18 mouse cellular contexts compared by ENCODE assay signal in the genomic region with DNA sequence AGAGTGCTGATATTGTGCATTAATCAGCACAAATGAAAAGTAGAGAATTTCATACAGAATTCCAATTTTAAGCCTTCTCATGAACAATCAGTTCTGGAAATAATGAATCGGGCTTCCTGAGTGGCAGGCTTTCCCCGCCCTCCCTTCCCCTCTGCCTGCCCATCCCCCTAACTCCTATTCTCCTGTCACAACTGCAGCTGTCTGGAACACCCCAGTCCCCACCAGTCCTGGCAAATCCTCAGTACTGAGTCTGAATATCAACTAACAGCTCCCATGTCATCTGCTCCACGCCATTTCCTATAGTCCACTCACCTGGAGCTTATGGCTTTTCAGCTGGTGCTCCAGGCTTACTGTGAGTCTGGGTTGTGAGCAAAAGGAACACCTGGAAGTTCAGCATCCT.
DNase-seq lines count a peak whose midpoint lies in the region; ATAC-seq and TF ChIP-seq lines count a peak whose summit lies in the region.
"Had no signal": no experiment of that assay in that cellular context is flagged by ENCODE, and none has a peak within 500 bp of the region (broad histone marks: within the 10 kb centered on the region; RNA-seq: fewer than 3 reads in every experiment).

No protein-coding gene starts in this region.

- H3K9me3 ChIP-seq in forebrain, embryonic 12.5 days = no peaks in the 10 kb centered on the region
- H3K9me3 ChIP-seq in forebrain, embryonic 11.5 days (ENCODE audit: control insufficient read depth, low read length) = no peaks in the 10 kb centered on the region
- no peaks in the 10 kb centered on the region for H3K9me3 ChIP-seq in hindbrain, embryonic 12.5 days (replicated peaks)
- no peaks in the 10 kb centered on the region for H3K9me3 ChIP-seq in hindbrain, embryonic 14.5 days (ENCODE audit: control insufficient read depth, low read length)
- H3K9me3 ChIP-seq in forebrain, embryonic 16.5 days (ENCODE audit: control insufficient read depth, low read length) = no peaks in the 10 kb centered on the region
- H3K9me3 ChIP-seq: heart, embryonic 10.5 days had no signal

- H3K27ac ChIP-seq in forebrain, embryonic 12.5 days = no peak overlapping the region
- H3K27ac ChIP-seq in forebrain, embryonic 11.5 days (ENCODE audit: low read depth, low read length) = no peak overlapping the region
- H3K27ac ChIP-seq in hindbrain, embryonic 12.5 days = no peak overlapping the region
- H3K27ac ChIP-seq in hindbrain, embryonic 14.5 days = no peak overlapping the region
- no peak overlapping the region for H3K27ac ChIP-seq in forebrain, embryonic 16.5 days (ENCODE audit: low read length)
- H3K27ac ChIP-seq: heart, embryonic 10.5 days had no signal

- peaks cover 15% of the 10 kb centered on the region for H3K4me1 ChIP-seq in forebrain, embryonic 12.5 days
- H3K4me1 ChIP-seq in forebrain, embryonic 11.5 days (replicated peaks; ENCODE audit: control insufficient read depth, insufficient read depth, low read length) = 0 out of 2 replicates have a peak, but pooled peaks cover 2% of the 10 kb centered on the region
- H3K4me1 ChIP-seq in hindbrain, embryonic 12.5 days = peaks cover 15% of the 10 kb centered on the region
- peaks cover 7% of the 10 kb centered on the region for H3K4me1 ChIP-seq in hindbrain, embryonic 14.5 days (replicated peaks; ENCODE audit: control insufficient read depth, insufficient read depth, low read length)
- H3K4me1 ChIP-seq in forebrain, embryonic 16.5 days (replicated peaks; ENCODE audit: control insufficient read depth, insufficient read depth, low read length) = peaks cover 6% of the 10 kb centered on the region

- ATAC-seq in forebrain, embryonic 12.5 days (ENCODE audit: low FRiP score) = peak; percentile 61; the same call in 1 of the 2 replicates
- no peak for ATAC-seq in forebrain, embryonic 11.5 days (replicated peaks; ENCODE audit: low FRiP score)
- peak; percentile 33; the same call in 1 of the 2 replicates for ATAC-seq in hindbrain, embryonic 12.5 days (ENCODE audit: low FRiP score)
- no peak for ATAC-seq in hindbrain, embryonic 14.5 days (ENCODE audit: low FRiP score)
- ATAC-seq in forebrain, embryonic 16.5 days = peak; percentile 86; the same call in 1 of the 2 replicates
- no peak for ATAC-seq in megakaryocyte-erythroid progenitor cell, adult 5-6 weeks (replicated peaks; ENCODE audit: low FRiP score, low TSS enrichment, poor library complexity, severe bottlenecking)
- ATAC-seq: intestine, embryonic 16.5 days had no signal

- DNase-seq in forebrain, embryonic 11.5 days (ENCODE audit: low spot score) = no peak
- no peak for DNase-seq in hindbrain, embryonic 14.5 days (ENCODE audit: low spot score)
- DNase-seq in brain, embryonic 14.5 days (ENCODE audit: low read depth) = peak; percentile 68
- no peak for DNase-seq in heart, adult 18-20 months
- DNase-seq: adrenal gland, postnatal 10 days; cerebellum, adult 2 months; cerebellum, postnatal 10 days; gastrocnemius, postnatal 36 days; heart, adult 11 months; heart, postnatal 10 days; heart, postnatal 4 days; kidney, adult 2 months had no signal

- TF ChIP-seq CTCF in brain, embryonic 14.5 days (IDR thresholded peaks at IDR 0.05; ENCODE audit: borderline replicate concordance, extremely low read depth, insufficient read depth, insufficient read length) = no peak

- no peak overlapping the region for H3K9ac ChIP-seq in forebrain, embryonic 12.5 days
- no peak overlapping the region for H3K9ac ChIP-seq in forebrain, embryonic 11.5 days (ENCODE audit: low read length)
- H3K9ac ChIP-seq in hindbrain, embryonic 12.5 days = no peak overlapping the region
- no peak overlapping the region for H3K9ac ChIP-seq in hindbrain, embryonic 14.5 days
- no peak overlapping the region for H3K9ac ChIP-seq in forebrain, embryonic 16.5 days (replicated peaks; ENCODE audit: low read depth, low read length)

- 33% methylated on average over 3 of the region's 3 CpGs for WGBS in forebrain, embryonic 12.5 days
- 67% methylated on average over 3 of the region's 3 CpGs for WGBS in forebrain, embryonic 11.5 days
- WGBS in hindbrain, embryonic 12.5 days = 44% methylated on average over 3 of the region's 3 CpGs
- 34% methylated on average over 3 of the region's 3 CpGs for WGBS in hindbrain, embryonic 14.5 days
- 44% methylated on average over 3 of the region's 3 CpGs for WGBS in forebrain, embryonic 16.5 days

- H3K4me3 ChIP-seq in forebrain, embryonic 12.5 days (replicated peaks) = no peak overlapping the region
- no peak overlapping the region for H3K4me3 ChIP-seq in forebrain, embryonic 11.5 days (ENCODE audit: low read depth, low read length)
- no peak overlapping the region for H3K4me3 ChIP-seq in hindbrain, embryonic 12.5 days
- no peak overlapping the region for H3K4me3 ChIP-seq in hindbrain, embryonic 14.5 days (replicated peaks; ENCODE audit: low read length)
- H3K4me3 ChIP-seq in forebrain, embryonic 16.5 days (replicated peaks; ENCODE audit: low read length) = no peak overlapping the region
- H3K4me3 ChIP-seq: heart, embryonic 10.5 days had no signal

- H3K4me2 ChIP-seq in forebrain, embryonic 12.5 days = no peak overlapping the region
- no peak overlapping the region for H3K4me2 ChIP-seq in forebrain, embryonic 11.5 days (ENCODE audit: low read depth, low read length, severe bottlenecking)
- H3K4me2 ChIP-seq in hindbrain, embryonic 12.5 days (replicated peaks) = no peak overlapping the region
- no peak overlapping the region for H3K4me2 ChIP-seq in hindbrain, embryonic 14.5 days (replicated peaks)
- H3K4me2 ChIP-seq in forebrain, embryonic 16.5 days (ENCODE audit: low read length) = no peak overlapping the region

- TF ChIP-seq POLR2A in brain, embryonic 14.5 days (IDR thresholded peaks at IDR 0.05; ENCODE audit: borderline replicate concordance, extremely low read depth, insufficient read depth, insufficient read length, poor library complexity, severe bottlenecking) = no peak

- H3K27me3 ChIP-seq in forebrain, embryonic 12.5 days = no peaks in the 10 kb centered on the region
- no peaks in the 10 kb centered on the region for H3K27me3 ChIP-seq in forebrain, embryonic 11.5 days (ENCODE audit: control insufficient read depth, insufficient read depth, low read length)
- H3K27me3 ChIP-seq in hindbrain, embryonic 12.5 days = peaks cover 3% of the 10 kb centered on the region; the same call in 1 of the 2 replicates
- H3K27me3 ChIP-seq in hindbrain, embryonic 14.5 days (ENCODE audit: control insufficient read depth, insufficient read depth, low read length) = no peaks in the 10 kb centered on the region
- H3K27me3 ChIP-seq in forebrain, embryonic 16.5 days (replicated peaks; ENCODE audit: control insufficient read depth, insufficient read depth, low read length) = no peaks in the 10 kb centered on the region

- H3K36me3 ChIP-seq in forebrain, embryonic 12.5 days (replicated peaks) = no peaks in the 10 kb centered on the region
- no peaks in the 10 kb centered on the region for H3K36me3 ChIP-seq in forebrain, embryonic 11.5 days (ENCODE audit: control insufficient read depth, insufficient read depth, low read length)
- H3K36me3 ChIP-seq in hindbrain, embryonic 12.5 days = no peaks in the 10 kb centered on the region
- H3K36me3 ChIP-seq in hindbrain, embryonic 14.5 days (replicated peaks; ENCODE audit: control insufficient read depth, insufficient read depth) = no peaks in the 10 kb centered on the region
- H3K36me3 ChIP-seq in forebrain, embryonic 16.5 days (ENCODE audit: control insufficient read depth, insufficient read depth) = no peaks in the 10 kb centered on the region
- H3K36me3 ChIP-seq: heart, embryonic 10.5 days had no signal

Comparison
In these comparisons a context has a peak if more than half of its experiments do, and no peak if none do; other contexts are left out.
1. ATAC-seq: peak in forebrain, embryonic 12.5 days (single experiment), hindbrain, embryonic 12.5 days (single experiment) and forebrain, embryonic 16.5 days (single experiment); none in forebrain, embryonic 11.5 days (single experiment), hindbrain, embryonic 14.5 days (single experiment) and megakaryocyte-erythroid progenitor cell, adult 5-6 weeks (single experiment).